Mouse (Mus musculus) heart, postnatal 0 days (tissue): ENCODE results near the gene Fam193b. TPM values are rescaled to one million over a fixed set of nuclear protein-coding genes. Genes with fewer than 3 reads are reported as not detected.

Experiments used
- ATAC-seq: fragments of 200-750 bp; cut with Nextera tagmentation; 2 replicates; pipeline ENCODE4 v1.8.0; 2017; ENCODE audit warnings: low read depth, moderate number of reproducible peaks, moderate library complexity; ENCODE audit not compliant: insufficient read depth
- DNase-seq: peaks from one replicate; pipeline ENCODE4 v3.0.0-alpha.2; 2016; ENCODE audit warnings: low spot score
- H3K27ac ChIP-seq: fragments of 300-500 bp; sonication (generic); 2 replicates; pipeline ENCODE4 v1.5.1; 2014; ENCODE audit warnings: low read depth, mild to moderate bottlenecking
- H3K27me3 ChIP-seq: fragments of 300-500 bp; sonication (generic); 2 replicates; pipeline ENCODE4 v1.6.1; 2014; ENCODE audit warnings: low read length, mixed read lengths; ENCODE audit not compliant: control insufficient read depth, insufficient read depth
- H3K36me3 ChIP-seq: fragments of 300-500 bp; sonication (generic); replicated peaks from 2 replicates; pipeline ENCODE4 v1.6.1; 2014; ENCODE audit warnings: low read length, mixed read lengths; ENCODE audit not compliant: control insufficient read depth, insufficient read depth
- H3K4me1 ChIP-seq: fragments of 300-500 bp; sonication (generic); 2 replicates; pipeline ENCODE4 v1.6.1; 2014; ENCODE audit warnings: antibody characterized with exemption; ENCODE audit not compliant: control insufficient read depth, insufficient read depth
- H3K4me2 ChIP-seq: fragments of 300-500 bp; sonication (generic); 2 replicates; pipeline ENCODE4 v1.6.1; 2014; ENCODE audit warnings: low read depth, mild to moderate bottlenecking, low read length, moderate library complexity
- H3K4me3 ChIP-seq: fragments of 300-500 bp; sonication (generic); 2 replicates; pipeline ENCODE4 v1.5.1; 2014; ENCODE audit warnings: low read depth, low read length
- H3K9ac ChIP-seq: fragments of 300-500 bp; sonication (generic); replicated peaks from 2 replicates; pipeline ENCODE4 v1.6.1; 2014; ENCODE audit warnings: low read depth, low read length, mixed read lengths
- H3K9me3 ChIP-seq: fragments of 300-500 bp; sonication (generic); replicated peaks from 2 replicates; pipeline ENCODE4 v1.6.1; 2016; ENCODE audit warnings: low read length; ENCODE audit not compliant: control insufficient read depth
- CTCF ChIP-seq: IDR thresholded peaks from 2 replicates; pipeline ENCODE4 v1.5.1; 2016; ENCODE audit warnings: antibody characterized with exemption, control low read depth, low read depth
- EP300 ChIP-seq: IDR thresholded peaks from 2 replicates; pipeline ENCODE4 v1.6.1; 2016; ENCODE audit warnings: antibody characterized with exemption, low read depth
- WGBS: fragments of 180-500 bp; shearing (Covaris S2); extraction: QIAGEN DNeasy Blood & Tissue Kit; methylation state at CpG from one replicate; pipeline ENCODE4 v1.1.7; 2014; 5-methylcytosine and 5-hydroxymethylcytosine counted together
- polyA plus RNA-seq: library from polyadenylated mRNA; unstranded; fragments of >200 nt; fragmentation: Nextera tagmentation; extraction: Ambion mirVana; gene quantifications from 2 replicates; pipeline ENCODE4 v1.2.1, GENCODE M21; 2015
- total RNA-seq: library from RNA; depleted of rRNA; stranded (reverse); fragments of >200 nt; gene quantifications from 2 replicates; pipeline ENCODE4 v1.2.3, GENCODE M21; 2014; ENCODE audit warnings: low replicate concordance

Gene Fam193b
- total and polyA plus RNA-seq, 2 experiments from 2014 or later, result 10.3 to 17.7 TPM

DNA sequence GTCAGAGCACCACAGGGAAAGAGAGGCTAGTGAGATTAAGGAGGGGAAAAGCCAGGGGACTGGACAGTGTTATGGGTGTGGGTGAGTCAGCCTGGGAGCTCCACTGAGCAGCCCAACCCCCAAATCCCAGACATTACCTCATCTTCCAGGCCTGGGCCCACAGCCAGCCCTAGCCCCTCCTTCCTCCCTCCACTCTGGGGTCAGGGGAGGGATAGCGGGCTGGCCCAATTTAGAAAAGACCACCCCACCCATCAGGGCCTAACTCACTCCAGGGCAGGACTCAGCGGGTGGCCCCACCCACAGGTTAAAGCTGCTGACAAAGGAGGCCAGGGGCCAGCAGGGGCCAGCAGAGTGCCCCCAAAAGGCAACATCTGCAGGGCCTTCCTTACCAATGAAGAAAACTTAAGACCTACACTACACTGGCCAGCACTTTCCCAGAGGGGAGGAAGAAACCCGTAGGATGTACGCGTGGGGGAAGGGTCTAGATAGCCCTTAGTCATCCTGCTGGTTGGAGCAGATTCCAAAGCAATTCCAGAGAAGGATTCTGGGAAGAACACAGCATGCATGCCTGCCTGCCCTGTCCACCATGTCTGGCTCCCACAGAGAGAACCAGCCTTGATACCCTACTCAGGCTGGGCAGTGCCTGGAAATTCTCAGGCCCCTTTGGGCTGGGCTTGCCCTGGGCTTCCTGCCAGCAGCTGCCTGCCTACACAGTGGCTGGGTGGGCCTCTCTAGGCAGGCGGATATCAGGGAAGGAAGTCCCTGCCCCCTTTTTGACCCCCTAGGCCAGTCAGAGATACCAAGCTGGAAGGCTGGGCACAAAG, 60.0 kb downstream of the Fam193b start:
- ATAC-seq (peak; percentile 73), DNase-seq (peak; percentile 88)
- Histone ChIP-seq H3K4me3 (peak overlapping the region; percentile 88), H3K4me2 (peak overlapping the region; percentile 84), H3K36me3 (peaks cover 46% of the 10 kb centered on the region), H3K27me3 (peaks cover 35% of the 10 kb centered on the region), H3K9me3 (no peaks in the 10 kb centered on the region), H3K4me1 (peaks cover 27% of the 10 kb centered on the region), H3K9ac (0 out of 2 replicates have a peak overlapping the region, but pooled peaks have one; percentile 3), H3K27ac (peak overlapping the region; percentile 94)
- 8% methylated on average over 6 of the region's 6 CpGs for WGBS
- TF ChIP-seq EP300 (peak; percentile 62), CTCF (no peak; the same call in 1 of the 2 replicates)

DNA sequence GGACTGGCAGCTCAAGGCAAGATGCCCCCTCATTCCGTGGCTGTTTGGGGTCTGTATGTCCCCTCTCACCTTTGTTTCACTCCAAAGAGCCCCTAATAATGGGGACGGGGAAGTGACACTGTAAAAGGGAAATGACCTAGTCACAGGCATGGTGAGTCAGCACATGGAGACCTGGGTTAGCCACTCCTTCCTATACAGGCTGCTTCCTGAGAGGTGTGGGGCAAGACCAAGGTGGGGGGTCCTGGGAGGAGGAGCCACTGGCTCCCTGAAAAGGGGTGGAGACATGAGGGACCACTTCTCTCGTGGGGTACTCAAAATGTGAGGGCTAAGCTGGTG, 60.6 kb downstream of the Fam193b start:
- Histone ChIP-seq H3K27ac (peak overlapping the region; percentile 94), H3K36me3 (peaks cover 52% of the 10 kb centered on the region)

DNA sequence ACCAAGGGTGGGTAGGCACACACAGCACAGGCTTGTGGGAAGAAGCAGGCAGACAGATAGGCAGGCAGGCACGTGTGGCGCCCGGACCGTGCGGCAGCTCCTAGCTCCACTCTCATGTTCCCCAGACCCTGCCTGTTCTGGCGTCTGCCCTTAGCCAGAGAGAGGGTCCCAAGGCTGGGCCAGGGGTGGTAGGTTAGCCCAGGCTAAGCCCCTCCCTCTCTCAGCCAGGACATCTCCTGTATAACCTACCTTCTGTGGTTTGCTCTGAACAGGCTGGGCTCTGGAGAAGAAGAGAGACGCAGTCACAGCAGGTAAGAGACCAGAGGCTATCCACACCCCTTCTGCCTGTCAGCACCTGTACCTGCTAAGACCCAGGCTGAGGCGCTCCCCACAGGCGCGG, 62.4 kb downstream of the Fam193b start:
- Histone ChIP-seq H3K4me3 (no peak overlapping the region), H3K9me3 (no peaks in the 10 kb centered on the region), H3K36me3 (peaks cover 69% of the 10 kb centered on the region), H3K9ac (no peak overlapping the region), H3K27ac (no peak overlapping the region), H3K4me2 (no peak overlapping the region), H3K27me3 (0 out of 2 replicates have a peak, but pooled peaks cover 21% of the 10 kb centered on the region), H3K4me1 (peaks cover 27% of the 10 kb centered on the region)
- ATAC-seq (no peak), DNase-seq (no peak)
- TF ChIP-seq EP300 (no peak), CTCF (no peak)
- WGBS, result 94% methylated on average over 10 of the region's 10 CpGs

More for the DNA sequence above, 60.6 kb downstream of the Fam193b start:
- peak overlapping the region; percentile 8; the same call in 1 of the 2 replicates for H3K4me3 ChIP-seq
- no peaks in the 10 kb centered on the region for H3K9me3 ChIP-seq
- ATAC-seq (no peak), DNase-seq (no peak)
- H3K27me3 ChIP-seq, result peaks cover 29% of the 10 kb centered on the region
- 0 out of 2 replicates have a peak overlapping the region, but pooled peaks have one; percentile 3 for H3K9ac ChIP-seq
- peaks cover 27% of the 10 kb centered on the region for H3K4me1 ChIP-seq
- WGBS, result 42% methylated on average over 3 of the region's 3 CpGs
- H3K4me2 ChIP-seq, result peak overlapping the region; percentile 84
- TF ChIP-seq EP300, result no peak
- TF ChIP-seq CTCF, result no peak

DNA sequence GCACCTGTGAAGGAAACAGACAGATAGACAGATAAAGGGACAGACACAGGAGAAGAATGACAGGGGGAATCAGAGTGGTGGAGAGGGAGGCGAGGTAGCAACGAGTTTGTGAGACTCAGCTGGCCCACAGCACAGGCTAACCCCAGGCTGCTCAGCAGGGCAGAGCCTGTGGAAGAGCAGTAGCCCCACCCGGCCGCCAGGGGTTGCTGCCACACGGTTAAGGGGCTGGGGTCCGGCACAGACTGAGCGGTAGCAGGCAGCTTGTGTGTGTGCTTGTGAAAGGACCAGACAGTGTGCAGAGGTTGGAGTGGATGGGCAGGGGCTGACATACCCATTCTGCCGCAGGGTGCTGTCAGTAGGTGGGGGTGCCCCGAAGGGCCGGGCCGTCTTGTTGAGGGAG, 63.0 kb downstream of the Fam193b start:
- DNase-seq (no peak), ATAC-seq (no peak)
- Histone ChIP-seq H3K9me3 (no peaks in the 10 kb centered on the region), H3K36me3 (peaks cover 76% of the 10 kb centered on the region), H3K9ac (no peak overlapping the region), H3K27ac (no peak overlapping the region), H3K4me1 (peaks cover 27% of the 10 kb centered on the region), H3K27me3 (0 out of 2 replicates have a peak, but pooled peaks cover 21% of the 10 kb centered on the region), H3K4me3 (no peak overlapping the region), H3K4me2 (no peak overlapping the region)
- WGBS, result 71% methylated on average over 11 of the region's 11 CpGs
- no peak for TF ChIP-seq CTCF
- TF ChIP-seq EP300, result no peak

DNA sequence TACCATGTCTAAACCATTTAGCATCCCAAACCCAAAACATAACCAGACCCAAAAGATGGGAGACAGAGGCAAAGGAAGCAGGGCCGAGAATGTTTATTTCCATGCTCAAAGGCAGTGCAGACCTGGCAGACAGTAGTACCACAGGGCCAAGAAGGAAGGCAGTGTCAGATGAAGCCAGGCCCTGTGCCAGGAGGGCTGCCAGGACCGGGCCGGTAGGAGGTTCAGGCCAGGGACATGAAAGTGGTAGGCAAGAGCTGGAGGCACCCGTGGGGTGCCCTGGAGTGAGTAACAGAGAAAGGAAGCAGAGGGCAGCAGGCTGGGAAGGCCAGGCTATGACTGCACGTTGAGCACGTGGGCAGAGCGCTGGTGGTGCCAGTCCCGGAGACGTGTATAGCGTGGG, 64.2 kb downstream of the Fam193b start:
- no peak for TF ChIP-seq CTCF
- no peak for TF ChIP-seq EP300
- H3K27me3 ChIP-seq, result 0 out of 2 replicates have a peak, but pooled peaks cover 21% of the 10 kb centered on the region
- WGBS, result 80% methylated on average over 10 of the region's 10 CpGs
- no peaks in the 10 kb centered on the region for H3K9me3 ChIP-seq
- DNase-seq (no peak), ATAC-seq (no peak)
- H3K4me3 ChIP-seq, result no peak overlapping the region
- no peak overlapping the region for H3K27ac ChIP-seq
- H3K9ac ChIP-seq, result no peak overlapping the region
- peaks cover 21% of the 10 kb centered on the region for H3K4me1 ChIP-seq
- H3K4me2 ChIP-seq, result no peak overlapping the region
- peaks cover 84% of the 10 kb centered on the region for H3K36me3 ChIP-seq
